ENCODE assay signal across 11 mouse cellular contexts in genomic region chr9:107723292-107723691, GRCm38 (mm10). TPM values are rescaled to one million over a fixed set of nuclear protein-coding genes. Genes with fewer than 3 reads are reported as not detected.
DNase-seq lines count a peak whose midpoint lies in the region; ATAC-seq and TF ChIP-seq lines count a peak whose summit lies in the region.
"Had no signal": no experiment of that assay in that cellular context is flagged by ENCODE, and none has a peak within 500 bp of the region (broad histone marks: within the 10 kb centered on the region; RNA-seq: fewer than 3 reads in every experiment).

No protein-coding gene starts in this region.

- H3K9me3 ChIP-seq in forebrain, embryonic 10.5 days: no peaks in the 10 kb centered on the region
- H3K9me3 ChIP-seq in forebrain, postnatal 0 days (ENCODE audit: low read length): no peaks in the 10 kb centered on the region
- no peaks in the 10 kb centered on the region for H3K9me3 ChIP-seq in lung, postnatal 0 days (ENCODE audit: low read length)
- H3K9me3 ChIP-seq in limb, embryonic 10.5 days (replicated peaks): no peaks in the 10 kb centered on the region
- H3K9me3 ChIP-seq in stomach, embryonic 14.5 days (ENCODE audit: control insufficient read depth, low read depth, low read length): no peaks in the 10 kb centered on the region
- H3K9me3 ChIP-seq: megakaryocyte, embryonic 14.5 days had no signal

- TF ChIP-seq EP300 in lung, postnatal 0 days (IDR thresholded peaks at IDR 0.05): no peak

- peak overlapping the region; percentile 38; the same call in 1 of the 2 replicates for H3K4me3 ChIP-seq in forebrain, embryonic 10.5 days
- H3K4me3 ChIP-seq in forebrain, postnatal 0 days (ENCODE audit: low read depth, low read length): no peak overlapping the region
- H3K4me3 ChIP-seq in lung, postnatal 0 days (ENCODE audit: low read depth, low read length): no peak overlapping the region
- peak overlapping the region; percentile 42 for H3K4me3 ChIP-seq in limb, embryonic 10.5 days
- H3K4me3 ChIP-seq in stomach, embryonic 14.5 days (ENCODE audit: low read depth, low read length): no peak overlapping the region

- ATAC-seq in forebrain, postnatal 0 days: no peak
- ATAC-seq in lung, postnatal 0 days: no peak
- ATAC-seq in stomach, embryonic 14.5 days (ENCODE audit: insufficient number of reproducible peaks, insufficient read depth, low FRiP score, low read depth): peak; percentile 83
- ATAC-seq: activated CD4-positive, CD25-positive, alpha-beta regulatory T cell, adult 4 months had no signal

- DNase-seq in forebrain, embryonic 10.5 days (ENCODE audit: extremely low spot score, low spot score): no peak
- DNase-seq in forebrain, postnatal 0 days: no peak
- DNase-seq in lung, postnatal 0 days (ENCODE audit: low spot score): no peak
- DNase-seq in lung, postnatal 10 days: no peak
- no peak for DNase-seq in limb, embryonic 10.5 days (ENCODE audit: low spot score)
- DNase-seq in layer of hippocampus, adult 11-12 months (ENCODE audit: low spot score): no peak
- no peak for DNase-seq in right cerebral cortex, adult 2 months (ENCODE audit: low spot score in 2 of 2)
- DNase-seq: spleen, adult 18-20 months had no signal

- H3K9ac ChIP-seq in forebrain, postnatal 0 days: no peak overlapping the region
- H3K9ac ChIP-seq in lung, postnatal 0 days (replicated peaks; ENCODE audit: low read depth): no peak overlapping the region
- H3K9ac ChIP-seq in stomach, embryonic 14.5 days (replicated peaks; ENCODE audit: low read depth, low read length): no peak overlapping the region

- H3K27me3 ChIP-seq in forebrain, embryonic 10.5 days (ENCODE audit: poor library complexity, severe bottlenecking): peaks cover 18% of the 10 kb centered on the region
- no peaks in the 10 kb centered on the region for H3K27me3 ChIP-seq in forebrain, postnatal 0 days (ENCODE audit: insufficient read depth, low read length)
- no peaks in the 10 kb centered on the region for H3K27me3 ChIP-seq in lung, postnatal 0 days (replicated peaks; ENCODE audit: insufficient read depth, low read length)
- no peaks in the 10 kb centered on the region for H3K27me3 ChIP-seq in limb, embryonic 10.5 days (ENCODE audit: low read depth, poor library complexity, severe bottlenecking)
- H3K27me3 ChIP-seq in stomach, embryonic 14.5 days (ENCODE audit: control insufficient read depth, insufficient read depth, low read length): no peaks in the 10 kb centered on the region

- peaks cover 73% of the 10 kb centered on the region for H3K4me1 ChIP-seq in forebrain, embryonic 10.5 days
- H3K4me1 ChIP-seq in forebrain, postnatal 0 days (ENCODE audit: insufficient read depth): peaks cover 8% of the 10 kb centered on the region
- peaks cover 15% of the 10 kb centered on the region; the same call in 1 of the 2 replicates for H3K4me1 ChIP-seq in lung, postnatal 0 days (ENCODE audit: insufficient read depth, low read depth, low read length)
- peaks cover 85% of the 10 kb centered on the region for H3K4me1 ChIP-seq in limb, embryonic 10.5 days
- H3K4me1 ChIP-seq in stomach, embryonic 14.5 days (ENCODE audit: control insufficient read depth, insufficient read depth, low read length): peaks cover 29% of the 10 kb centered on the region

- no peak for TF ChIP-seq CTCF in forebrain, postnatal 0 days (IDR thresholded peaks at IDR 0.05; ENCODE audit: low read depth)
- no peak for TF ChIP-seq CTCF in lung, postnatal 0 days (IDR thresholded peaks at IDR 0.05)

- peak overlapping the region; percentile 84 for H3K27ac ChIP-seq in forebrain, embryonic 10.5 days
- H3K27ac ChIP-seq in forebrain, postnatal 0 days (ENCODE audit: low read depth, low read length): no peak overlapping the region
- peak overlapping the region; percentile 79; the same call in 1 of the 2 replicates for H3K27ac ChIP-seq in lung, postnatal 0 days (ENCODE audit: low read length)
- H3K27ac ChIP-seq in limb, embryonic 10.5 days: peak overlapping the region; percentile 91
- peak overlapping the region; percentile 23; the same call in 1 of the 2 replicates for H3K27ac ChIP-seq in stomach, embryonic 14.5 days (ENCODE audit: low read length)

- no peaks in the 10 kb centered on the region for H3K36me3 ChIP-seq in forebrain, embryonic 10.5 days (replicated peaks)
- H3K36me3 ChIP-seq in forebrain, postnatal 0 days (ENCODE audit: insufficient read depth): no peaks in the 10 kb centered on the region
- no peaks in the 10 kb centered on the region for H3K36me3 ChIP-seq in lung, postnatal 0 days (ENCODE audit: insufficient read depth, low read length)
- H3K36me3 ChIP-seq in limb, embryonic 10.5 days: no peaks in the 10 kb centered on the region
- no peaks in the 10 kb centered on the region for H3K36me3 ChIP-seq in stomach, embryonic 14.5 days (ENCODE audit: control insufficient read depth, insufficient read depth, low read length)

- 24% methylated on average over 6 of the region's 6 CpGs for WGBS in forebrain, embryonic 10.5 days
- WGBS in forebrain, postnatal 0 days: 33% methylated on average over 6 of the region's 6 CpGs
- WGBS in lung, postnatal 0 days: 26% methylated on average over 5 of the region's 6 CpGs
- 14% methylated on average over 6 of the region's 6 CpGs for WGBS in limb, embryonic 10.5 days
- WGBS in stomach, embryonic 14.5 days: 27% methylated on average over 6 of the region's 6 CpGs

- no peak overlapping the region for H3K4me2 ChIP-seq in forebrain, postnatal 0 days (ENCODE audit: low read depth)
- H3K4me2 ChIP-seq in lung, postnatal 0 days (replicated peaks; ENCODE audit: low read depth, low read length): peak overlapping the region; percentile 33
- H3K4me2 ChIP-seq in stomach, embryonic 14.5 days (replicated peaks; ENCODE audit: low read depth, low read length): peak overlapping the region; percentile 32

RNA-seq across cellular contexts. Expression of gene Sema3f, which starts 13.0 kb away (rescaled TPM):
- polyA plus RNA-seq in forebrain, embryonic 10.5 days (2016; fragmentation: Nextera tagmentation; extraction: Ambion mirVana): 10.0 and 11.2 TPM in 2 replicates
- total RNA-seq in forebrain, postnatal 0 days (2014; rRNA removed): 56.6 and 61.4 TPM in 2 replicates
- 7.1 and 7.8 TPM in 2 replicates for polyA plus RNA-seq in forebrain, postnatal 0 days (2015; fragmentation: Nextera tagmentation; extraction: Ambion mirVana)
- polyA plus RNA-seq in lung, postnatal 0 days (2015; fragmentation: Nextera tagmentation; extraction: Ambion mirVana): 23.4 and 24.9 TPM in 2 replicates
- polyA plus RNA-seq in limb, embryonic 10.5 days (2016; fragmentation: Nextera tagmentation; extraction: Ambion mirVana): 31.7 and 33.6 TPM in 2 replicates
- 30.2 and 33.2 TPM in 2 replicates for polyA plus RNA-seq in stomach, embryonic 14.5 days (2014; fragmentation: Nextera tagmentation; extraction: Ambion mirVana)
- polyA plus RNA-seq: activated CD4-positive, CD25-positive, alpha-beta regulatory T cell, adult 4 months had no signal

RNA-seq across cellular contexts. Expression of gene Gnat1, which starts 43.8 kb away (rescaled TPM):
- 3.9 and 4.1 TPM in 2 replicates for polyA plus RNA-seq in forebrain, embryonic 10.5 days (2016; fragmentation: Nextera tagmentation; extraction: Ambion mirVana)
- 0.24 TPM in 1 of 2 replicates, not detected in the other for total RNA-seq in forebrain, postnatal 0 days (2014; rRNA removed)
- polyA plus RNA-seq in forebrain, postnatal 0 days (2015; fragmentation: Nextera tagmentation; extraction: Ambion mirVana): 0.73 and 1.8 TPM in 2 replicates
- 0.23 and 0.30 TPM in 2 replicates for polyA plus RNA-seq in lung, postnatal 0 days (2015; fragmentation: Nextera tagmentation; extraction: Ambion mirVana)
- polyA plus RNA-seq in limb, embryonic 10.5 days (2016; fragmentation: Nextera tagmentation; extraction: Ambion mirVana): 2.6 and 3.3 TPM in 2 replicates
- polyA plus RNA-seq in stomach, embryonic 14.5 days (2014; fragmentation: Nextera tagmentation; extraction: Ambion mirVana): 1.8 and 2.4 TPM in 2 replicates

RNA-seq across cellular contexts. Expression of gene Rbm5, which starts 47.5 kb away (rescaled TPM):
- polyA plus RNA-seq in forebrain, embryonic 10.5 days (2016; fragmentation: Nextera tagmentation; extraction: Ambion mirVana): 185 and 192 TPM in 2 replicates
- 173 and 208 TPM in 2 replicates for total RNA-seq in forebrain, postnatal 0 days (2014; rRNA removed)
- polyA plus RNA-seq in forebrain, postnatal 0 days (2015; fragmentation: Nextera tagmentation; extraction: Ambion mirVana): 111 and 152 TPM in 2 replicates
- 119 and 128 TPM in 2 replicates for polyA plus RNA-seq in lung, postnatal 0 days (2015; fragmentation: Nextera tagmentation; extraction: Ambion mirVana)
- polyA plus RNA-seq in limb, embryonic 10.5 days (2016; fragmentation: Nextera tagmentation; extraction: Ambion mirVana): 164 and 214 TPM in 2 replicates
- polyA plus RNA-seq in stomach, embryonic 14.5 days (2014; fragmentation: Nextera tagmentation; extraction: Ambion mirVana): 204 and 205 TPM in 2 replicates

RNA-seq across cellular contexts. Expression of gene Slc38a3, which starts 54.0 kb away (rescaled TPM):
- polyA plus RNA-seq in forebrain, embryonic 10.5 days (2016; fragmentation: Nextera tagmentation; extraction: Ambion mirVana): 8.8 and 9.0 TPM in 2 replicates
- total RNA-seq in forebrain, postnatal 0 days (2014; rRNA removed): 43.5 and 60.9 TPM in 2 replicates
- polyA plus RNA-seq in forebrain, postnatal 0 days (2015; fragmentation: Nextera tagmentation; extraction: Ambion mirVana): 38.7 and 39.8 TPM in 2 replicates
- polyA plus RNA-seq in lung, postnatal 0 days (2015; fragmentation: Nextera tagmentation; extraction: Ambion mirVana): 0.51 and 0.81 TPM in 2 replicates
- 3.9 and 4.3 TPM in 2 replicates for polyA plus RNA-seq in limb, embryonic 10.5 days (2016; fragmentation: Nextera tagmentation; extraction: Ambion mirVana)
- polyA plus RNA-seq in stomach, embryonic 14.5 days (2014; fragmentation: Nextera tagmentation; extraction: Ambion mirVana): 3.7 and 7.1 TPM in 2 replicates
- polyA plus RNA-seq: activated CD4-positive, CD25-positive, alpha-beta regulatory T cell, adult 4 months had no signal

Comparison
In these comparisons a context has a peak if more than half of its experiments do, and no peak if none do; other contexts are left out.
1. H3K4me3 ChIP-seq: peak in forebrain, embryonic 10.5 days (single experiment) and limb, embryonic 10.5 days (single experiment); none in forebrain, postnatal 0 days (single experiment), lung, postnatal 0 days (single experiment) and stomach, embryonic 14.5 days (single experiment).